Mouse (Mus musculus) liver, postnatal 0 days (tissue): ENCODE data around the gene Slc46a3. TPM values are rescaled to one million over a fixed set of nuclear protein-coding genes. Genes with fewer than 3 reads are reported as not detected.

ENCODE experiments used
- ATAC-seq: fragments of 200-750 bp; cut with Nextera tagmentation; 2 replicates; pipeline ENCODE4 v1.8.0; 2017; ENCODE audit warnings: mild to moderate bottlenecking, moderate library complexity
- DNase-seq: peaks from one replicate; pipeline ENCODE4 v3.0.0-alpha.2; 2016
- H3K27ac ChIP-seq: fragments of 300-500 bp; sonication (generic); 2 replicates; pipeline ENCODE4 v1.5.1; 2014; ENCODE audit warnings: antibody characterized with exemption, moderate library complexity, mild to moderate bottlenecking, low read depth
- H3K27me3 ChIP-seq: fragments of 300-500 bp; sonication (generic); 2 replicates; pipeline ENCODE4 v1.6.1; 2014; ENCODE audit warnings: low read length, control low read depth, mixed read lengths; ENCODE audit not compliant: insufficient read depth
- H3K36me3 ChIP-seq: fragments of 300-500 bp; sonication (generic); replicated peaks from 2 replicates; pipeline ENCODE4 v1.6.1; 2014; ENCODE audit warnings: mild to moderate bottlenecking, control low read depth, low read length, moderate library complexity, mixed read lengths; ENCODE audit not compliant: insufficient read depth
- H3K4me1 ChIP-seq: fragments of 300-500 bp; sonication (generic); 2 replicates; pipeline ENCODE4 v1.6.1; 2014; ENCODE audit warnings: antibody characterized with exemption, mild to moderate bottlenecking, control low read depth; ENCODE audit not compliant: insufficient read depth
- H3K4me2 ChIP-seq: fragments of 300-500 bp; sonication (generic); 2 replicates; pipeline ENCODE4 v1.6.1; 2014; ENCODE audit warnings: low read depth, mild to moderate bottlenecking, low read length, moderate library complexity, mixed read lengths
- H3K4me3 ChIP-seq: fragments of 300-500 bp; sonication (generic); 2 replicates; pipeline ENCODE4 v1.5.1; 2014; ENCODE audit warnings: low read depth, low read length
- H3K9ac ChIP-seq: fragments of 300-500 bp; sonication (generic); replicated peaks from 2 replicates; pipeline ENCODE4 v1.6.1; 2014; ENCODE audit warnings: mild to moderate bottlenecking, moderate library complexity
- H3K9me3 ChIP-seq: fragments of 300-500 bp; sonication (generic); 2 replicates; pipeline ENCODE4 v1.6.1; 2016; ENCODE audit warnings: mild to moderate bottlenecking, control low read depth, low read length, mixed read lengths
- CTCF ChIP-seq: sonication (generic); IDR thresholded peaks from 2 replicates; pipeline ENCODE4 v1.5.1; 2016; ENCODE audit warnings: antibody characterized with exemption, low read depth
- EP300 ChIP-seq: IDR thresholded peaks from 2 replicates; pipeline ENCODE4 v1.6.1; 2016; ENCODE audit warnings: antibody characterized with exemption, low read depth, mild to moderate bottlenecking
- WGBS: fragments of 180-500 bp; shearing (Covaris S2); extraction: QIAGEN DNeasy Blood & Tissue Kit; methylation state at CpG from one replicate; pipeline ENCODE4 v1.1.7; 2014; ENCODE audit not compliant: insufficient replicate concordance; 5-methylcytosine and 5-hydroxymethylcytosine counted together
- polyA plus RNA-seq: library from polyadenylated mRNA; unstranded; fragments of >200 nt; fragmentation: Nextera tagmentation; extraction: Ambion mirVana; gene quantifications from 2 replicates; pipeline ENCODE4 v1.2.1, GENCODE M21; 2015

The Slc46a3 gene
- polyA plus RNA-seq, 1 experiment from 2014 or later = 8.9 TPM

DNA sequence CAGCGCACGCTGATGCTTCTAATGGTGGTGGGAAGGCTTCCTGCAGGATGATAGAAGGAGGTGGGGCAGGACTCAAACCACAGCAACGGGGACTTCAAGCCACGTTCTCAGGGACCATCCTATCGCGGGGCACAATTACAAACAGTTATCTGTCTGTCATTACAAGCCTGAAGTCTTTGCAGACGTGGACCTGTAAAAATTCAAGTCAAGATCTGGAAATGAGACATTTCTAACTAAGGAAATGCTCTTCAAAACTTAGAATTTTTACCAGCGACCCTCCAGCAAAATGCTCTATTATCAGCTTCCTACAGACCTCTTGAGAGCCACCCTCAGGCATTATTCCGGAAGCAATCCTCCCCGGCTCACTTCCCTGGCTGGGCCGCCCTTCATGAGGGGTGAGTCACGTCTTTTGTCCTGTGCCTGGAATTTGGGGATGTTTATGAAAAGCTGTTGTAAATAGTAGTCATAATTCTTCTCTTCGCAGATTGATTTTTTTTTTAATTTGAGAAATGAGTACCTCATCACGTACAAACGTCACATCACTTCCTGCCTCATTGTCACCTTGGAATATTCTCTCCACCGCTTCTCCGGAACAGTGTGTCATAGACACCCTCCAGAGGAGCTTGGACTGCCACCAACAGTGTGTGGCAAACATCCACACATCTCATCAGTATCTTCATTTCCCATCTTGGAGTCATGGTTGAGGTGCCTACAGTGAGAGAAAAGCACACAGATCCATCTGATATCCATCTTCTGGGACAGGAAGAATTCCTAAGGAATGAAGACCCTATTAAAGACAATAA is 23.6 kb upstream of the Slc46a3 start:
- Histone ChIP-seq H3K4me3 (no peak overlapping the region), H3K27ac (no peak overlapping the region), H3K36me3 (no peaks in the 10 kb centered on the region), H3K4me2 (peak overlapping the region; percentile 24; the same call in 1 of the 2 replicates), H3K4me1 (no peaks in the 10 kb centered on the region), H3K27me3 (no peaks in the 10 kb centered on the region), H3K9me3 (no peaks in the 10 kb centered on the region), H3K9ac (no peak overlapping the region)
- no peak for DNase-seq
- ATAC-seq = peak; percentile 77
- TF ChIP-seq CTCF (no peak), EP300 (peak; percentile 79)
- WGBS = 26% methylated on average over 17 of the region's 17 CpGs

- DNase-seq (no peak), ATAC-seq (no peak)
- Histone ChIP-seq H3K9ac (no peak overlapping the region), H3K9me3 (no peaks in the 10 kb centered on the region), H3K4me3 (no peak overlapping the region), H3K27ac (no peak overlapping the region), H3K4me1 (peaks cover 4% of the 10 kb centered on the region; the same call in 1 of the 2 replicates), H3K27me3 (no peaks in the 10 kb centered on the region), H3K36me3 (no peaks in the 10 kb centered on the region), H3K4me2 (no peak overlapping the region)
- WGBS = 74% methylated on average over 9 of the region's 9 CpGs
- no peak for TF ChIP-seq EP300
- no peak for TF ChIP-seq CTCF
Observed at GRCm38 (mm10) chr5:147916171-147916570, 21.6 kb upstream of the Slc46a3 start.

GRCm38 (mm10) chr5:147915038-147915566 is 20.5 kb upstream of the Slc46a3 start:
- ATAC-seq = no peak
- Histone ChIP-seq H3K9me3 (no peaks in the 10 kb centered on the region), H3K27ac (no peak overlapping the region), H3K4me2 (no peak overlapping the region), H3K9ac (no peak overlapping the region), H3K36me3 (no peaks in the 10 kb centered on the region), H3K4me1 (peaks cover 5% of the 10 kb centered on the region; the same call in 1 of the 2 replicates), H3K27me3 (no peaks in the 10 kb centered on the region), H3K4me3 (no peak overlapping the region)
- WGBS = 26% methylated on average over 6 of the region's 6 CpGs
- TF ChIP-seq EP300 (0 out of 2 replicates have a peak, but pooled peaks have one; percentile 30), CTCF (peak; percentile 40)
- DNase-seq = no peak

- WGBS = 33% methylated on average over 14 of the region's 14 CpGs
- DNase-seq (no peak), ATAC-seq (no peak)
Observed at GRCm38 (mm10) chr5:147913241-147913842, 18.7 kb upstream of the Slc46a3 start.

GRCm38 (mm10) chr5:147911744-147912143 is 17.1 kb upstream of the Slc46a3 start:
- H3K4me3 ChIP-seq = no peak overlapping the region
- no peak overlapping the region for H3K4me2 ChIP-seq
- H3K4me1 ChIP-seq = peaks cover 5% of the 10 kb centered on the region; the same call in 1 of the 2 replicates
- DNase-seq (peak; percentile 57), ATAC-seq (peak; percentile 76)
- H3K27ac ChIP-seq = peak overlapping the region; percentile 39; the same call in 1 of the 2 replicates
- no peaks in the 10 kb centered on the region for H3K9me3 ChIP-seq
- 61% methylated on average over 5 of the region's 5 CpGs for WGBS
- no peak overlapping the region for H3K9ac ChIP-seq
- TF ChIP-seq EP300 (peak; percentile 47; the same call in 1 of the 2 replicates), CTCF (no peak)
- no peaks in the 10 kb centered on the region for H3K27me3 ChIP-seq
- no peaks in the 10 kb centered on the region for H3K36me3 ChIP-seq

More at GRCm38 (mm10) chr5:147913241-147913842, 18.7 kb upstream of the Slc46a3 start:
- H3K4me2 ChIP-seq = no peak overlapping the region
- H3K36me3 ChIP-seq = no peaks in the 10 kb centered on the region
- H3K27me3 ChIP-seq = no peaks in the 10 kb centered on the region
- no peak overlapping the region for H3K4me3 ChIP-seq
- TF ChIP-seq EP300 = no peak
- no peak for TF ChIP-seq CTCF
- H3K9me3 ChIP-seq = no peaks in the 10 kb centered on the region
- H3K9ac ChIP-seq = no peak overlapping the region
- peaks cover 5% of the 10 kb centered on the region; the same call in 1 of the 2 replicates for H3K4me1 ChIP-seq
- no peak overlapping the region for H3K27ac ChIP-seq

GRCm38 (mm10) chr5:147910807-147911509 is 16.3 kb upstream of the Slc46a3 start:
- no peak overlapping the region for H3K4me2 ChIP-seq
- WGBS = 68% methylated on average over 12 of the region's 12 CpGs
- peak overlapping the region; percentile 39; the same call in 1 of the 2 replicates for H3K27ac ChIP-seq
- no peak overlapping the region for H3K4me3 ChIP-seq
- no peak overlapping the region for H3K9ac ChIP-seq
- H3K27me3 ChIP-seq = no peaks in the 10 kb centered on the region
- peak; percentile 29 for DNase-seq
- peak; percentile 33 for ATAC-seq
- TF ChIP-seq CTCF (peak; percentile 53), EP300 (no peak)
- H3K4me1 ChIP-seq = peaks cover 5% of the 10 kb centered on the region; the same call in 1 of the 2 replicates
- H3K36me3 ChIP-seq = no peaks in the 10 kb centered on the region
- H3K9me3 ChIP-seq = no peaks in the 10 kb centered on the region
